Mouse (Mus musculus) CD4-positive, CD25-positive, alpha-beta regulatory T cell, adult 2 months (primary cell): ENCODE measurements at regions not wholly inside any gene's neighbourhood (a gene's known extent, or its start where the extent isn't known, plus 50 kb on each side); places are given as distances from the start of the nearest gene placed in this dataset.

ENCODE experiments used
- DNase-seq: peaks from one replicate; pipeline ENCODE4 v3.0.0-alpha.2; 2012; ENCODE audit warnings: low read depth, low spot score

- DNase-seq, result no peak
Measured at GRCm38 (mm10) chr3:53393945-53394344, 69.2 kb downstream of the Nhlrc3 start.

GRCm38 (mm10) chr3:53381704-53382581 lies 81.2 kb downstream of the Nhlrc3 start:
- no peak for DNase-seq

GRCm38 (mm10) chr3:53379519-53380181 lies 83.5 kb downstream of the Nhlrc3 start:
- DNase-seq, result no peak

- DNase-seq, result no peak
Measured at GRCm38 (mm10) chr3:53376864-53377447, 86.2 kb downstream of the Nhlrc3 start.

GRCm38 (mm10) chr3:53372887-53373286 lies 90.2 kb downstream of the Nhlrc3 start:
- DNase-seq, result no peak

- peak; percentile 3 for DNase-seq
Measured at GRCm38 (mm10) chr3:53371910-53372309, 91.2 kb downstream of the Nhlrc3 start.

- no peak for DNase-seq
Measured at GRCm38 (mm10) chr3:53361202-53361601, 101.9 kb downstream of the Nhlrc3 start.

- no peak for DNase-seq
Measured at GRCm38 (mm10) chr3:53353693-53354092, 109.4 kb downstream of the Nhlrc3 start.

GRCm38 (mm10) chr3:53353282-53353681 lies 109.8 kb downstream of the Nhlrc3 start:
- no peak for DNase-seq

- DNase-seq, result no peak
Measured at GRCm38 (mm10) chr3:53343638-53344037, 119.5 kb downstream of the Nhlrc3 start.

GRCm38 (mm10) chr3:53341304-53342206 lies 121.6 kb downstream of the Nhlrc3 start:
- DNase-seq, result no peak

GRCm38 (mm10) chr3:53338571-53338970 lies 124.6 kb downstream of the Nhlrc3 start:
- DNase-seq, result no peak

- DNase-seq, result no peak
Measured at GRCm38 (mm10) chr3:53334051-53334450, 129.1 kb downstream of the Nhlrc3 start.

- DNase-seq, result peak; percentile 18
Measured at GRCm38 (mm10) chr3:53329528-53329927, 133.6 kb downstream of the Nhlrc3 start.

GRCm38 (mm10) chr3:53327424-53327823 lies 135.7 kb downstream of the Nhlrc3 start:
- no peak for DNase-seq

- no peak for DNase-seq
Measured at GRCm38 (mm10) chr3:53326967-53327366, 136.2 kb downstream of the Nhlrc3 start.

GRCm38 (mm10) chr3:53325080-53325479 lies 138.1 kb downstream of the Nhlrc3 start:
- DNase-seq, result no peak

- no peak for DNase-seq
Measured at GRCm38 (mm10) chr3:53324386-53324785, 138.7 kb downstream of the Nhlrc3 start.

GRCm38 (mm10) chr3:53315449-53315848 lies 147.7 kb downstream of the Nhlrc3 start:
- DNase-seq, result no peak
